Mouse (Mus musculus) olfactory bulb, adult 2 months (tissue): ENCODE results near the gene Myo3a. TPM values are rescaled to one million over a fixed set of nuclear protein-coding genes. Genes with fewer than 3 reads are reported as not detected.

Experiments
- H3K27ac ChIP-seq: fragments of 200-500 bp; 2 replicates; pipeline ENCODE4 v1.5.1; 2012; ENCODE audit warnings: low read depth, low read length; ENCODE audit not compliant: insufficient read depth
- H3K4me1 ChIP-seq: fragments of 200-500 bp; 2 replicates; pipeline ENCODE4 v1.6.1; 2012; ENCODE audit warnings: low read length; ENCODE audit not compliant: control insufficient read depth, insufficient read depth
- H3K4me3 ChIP-seq: fragments of 200-500 bp; 2 replicates; pipeline ENCODE4 v1.5.1; 2012; ENCODE audit warnings: mild to moderate bottlenecking, low read depth, low read length, moderate library complexity; ENCODE audit not compliant: insufficient read depth
- CTCF ChIP-seq: fragments of 200-500 bp; IDR thresholded peaks from 2 replicates; pipeline ENCODE4 v1.5.1; 2012; ENCODE audit warnings: low read depth, mild to moderate bottlenecking, low read length, moderate library complexity; ENCODE audit not compliant: insufficient read depth
- POLR2A ChIP-seq: fragments of 200-500 bp; IDR thresholded peaks from 2 replicates; pipeline ENCODE4 v1.6.1; 2012; ENCODE audit warnings: mild to moderate bottlenecking, low read depth, low read length, moderate library complexity; ENCODE audit not compliant: insufficient read depth
- WGBS: fragments of 180-500 bp; shearing (Covaris S2); methylation state at CpG from one replicate; pipeline ENCODE4 v1.1.7; 2018; 5-methylcytosine and 5-hydroxymethylcytosine counted together
- polyA plus RNA-seq: library from polyadenylated mRNA; stranded (reverse); fragments of >200 nt; gene quantifications from 2 replicates; pipeline ENCODE4 v1.2.4, GENCODE M21; 2012; ENCODE audit warnings: low replicate concordance; ENCODE audit not compliant: missing spikeins, insufficient read depth, insufficient read length

Gene Myo3a
- polyA plus RNA-seq, 1 experiment, result not detected

- TF ChIP-seq CTCF (0 out of 2 replicates have a peak, but pooled peaks have one; percentile 14), POLR2A (no peak)
- peaks cover 22% of the 10 kb centered on the region for H3K4me1 ChIP-seq
- H3K27ac ChIP-seq, result peak overlapping the region; percentile 74
- no peak overlapping the region; the same call in 1 of the 2 replicates for H3K4me3 ChIP-seq
- WGBS, result 14% methylated on average over 12 of the region's 12 CpGs
Measured at GRCm38 (mm10) chr2:22619416-22619815, 392.1 kb downstream of the Myo3a start.

- Histone ChIP-seq H3K4me3 (no peak overlapping the region), H3K27ac (peak overlapping the region; percentile 74), H3K4me1 (peaks cover 22% of the 10 kb centered on the region)
- WGBS, result 4% methylated on average over 6 of the region's 6 CpGs
- TF ChIP-seq CTCF, result no peak
- TF ChIP-seq POLR2A, result no peak
Measured at GRCm38 (mm10) chr2:22620030-22620429, 392.7 kb downstream of the Myo3a start.

- H3K4me1 ChIP-seq, result peaks cover 22% of the 10 kb centered on the region
- WGBS, result 10% methylated on average over 7 of the region's 7 CpGs
- H3K27ac ChIP-seq, result peak overlapping the region; percentile 96
- TF ChIP-seq POLR2A (no peak), CTCF (no peak)
- H3K4me3 ChIP-seq, result peak overlapping the region; percentile 1; the same call in 1 of the 2 replicates
Measured at GRCm38 (mm10) chr2:22620534-22620933, 393.2 kb downstream of the Myo3a start.

GRCm38 (mm10) chr2:22620978-22621827, 393.9 kb downstream of the Myo3a start:
- peak overlapping the region; percentile 57 for H3K4me3 ChIP-seq
- no peak for TF ChIP-seq POLR2A
- TF ChIP-seq CTCF, result no peak
- H3K27ac ChIP-seq, result peak overlapping the region; percentile 96
- peaks cover 22% of the 10 kb centered on the region for H3K4me1 ChIP-seq
- 11% methylated on average over 20 of the region's 20 CpGs for WGBS

- TF ChIP-seq CTCF (no peak), POLR2A (peak; percentile 31)
- under 1% methylated on average over 55 of the region's 55 CpGs for WGBS
- Histone ChIP-seq H3K4me3 (peak within 1 kb of the TSS; percentile 57), H3K4me1 (peaks cover 22% of the 10 kb centered on the region), H3K27ac (peak within 1 kb of the TSS; percentile 96)
Measured at GRCm38 (mm10) chr2:22621828-22622731, 394.8 kb downstream of the Myo3a start, which contains the start of gene Gad2. Gad2 (plus strand) TSS chr2:22622205.

- TF ChIP-seq POLR2A (no peak), CTCF (no peak)
- under 1% methylated on average over 60 of the region's 60 CpGs for WGBS
- Histone ChIP-seq H3K4me3 (peak overlapping the region; percentile 57), H3K27ac (peak overlapping the region; percentile 96), H3K4me1 (peaks cover 17% of the 10 kb centered on the region)
Measured at GRCm38 (mm10) chr2:22623111-22624070, 396.1 kb downstream of the Myo3a start.

GRCm38 (mm10) chr2:22624188-22624975, 397.1 kb downstream of the Myo3a start:
- Histone ChIP-seq H3K4me1 (peaks cover 15% of the 10 kb centered on the region), H3K4me3 (peak overlapping the region; percentile 57), H3K27ac (peak overlapping the region; percentile 96)
- 9% methylated on average over 27 of the region's 27 CpGs for WGBS
- TF ChIP-seq POLR2A, result no peak
- TF ChIP-seq CTCF, result no peak
